Mouse (Mus musculus): Measurements from ENCODE around the gene Cdc42se1. TPM values are rescaled to one million over a fixed set of nuclear protein-coding genes. Genes with fewer than 3 reads are reported as not detected.
A peak's percentile ranks its signal among the peaks of the same experiment; 100 is the strongest.

Gene Cdc42se1
- polyA plus RNA-seq, 1 experiment from 2014 or later: 57.8 TPM

DNA sequence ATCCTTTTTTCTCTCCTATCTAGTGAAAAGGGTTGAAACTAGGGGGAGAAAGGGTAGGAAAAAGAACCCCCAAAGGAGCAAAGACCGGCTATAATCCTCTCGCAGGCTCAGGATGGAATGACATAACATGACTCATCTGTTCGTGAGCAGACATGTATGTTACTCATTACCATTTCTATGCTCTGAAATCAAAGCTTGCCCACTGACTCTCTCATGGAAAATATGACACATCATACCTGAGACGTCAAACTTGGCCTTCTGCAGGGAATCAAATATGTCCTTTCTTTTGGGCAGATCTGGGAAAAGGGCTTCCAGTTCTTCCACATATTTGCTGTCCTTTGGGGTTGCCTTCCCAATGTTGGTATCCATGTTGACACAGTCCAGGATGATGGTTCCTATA, 33.4 kb downstream of the Cdc42se1 start:
- Histone ChIP-seq H3K9ac (ENCODE audit: low read length) (no peak overlapping the region), H3K36me3 (ENCODE audit: control insufficient read depth, insufficient read depth) (peaks cover 49% of the 10 kb centered on the region), H3K27ac (ENCODE audit: low read length) (no peak overlapping the region), H3K4me3 (ENCODE audit: low read length) (no peak overlapping the region), H3K4me1 (ENCODE audit: control insufficient read depth, insufficient read depth, low read length) (no peaks in the 10 kb centered on the region), H3K4me2 (ENCODE audit: low read depth, low read length) (no peak overlapping the region), H3K27me3 (ENCODE audit: control insufficient read depth, insufficient read depth, low read length) (no peaks in the 10 kb centered on the region), H3K9me3 (replicated peaks; ENCODE audit: control insufficient read depth, low read length) (no peaks in the 10 kb centered on the region)
- ATAC-seq (replicated peaks; ENCODE audit: extremely low read depth, insufficient read depth, low FRiP score): no peak
- WGBS: 85% methylated on average over 4 of the region's 4 CpGs

DNA sequence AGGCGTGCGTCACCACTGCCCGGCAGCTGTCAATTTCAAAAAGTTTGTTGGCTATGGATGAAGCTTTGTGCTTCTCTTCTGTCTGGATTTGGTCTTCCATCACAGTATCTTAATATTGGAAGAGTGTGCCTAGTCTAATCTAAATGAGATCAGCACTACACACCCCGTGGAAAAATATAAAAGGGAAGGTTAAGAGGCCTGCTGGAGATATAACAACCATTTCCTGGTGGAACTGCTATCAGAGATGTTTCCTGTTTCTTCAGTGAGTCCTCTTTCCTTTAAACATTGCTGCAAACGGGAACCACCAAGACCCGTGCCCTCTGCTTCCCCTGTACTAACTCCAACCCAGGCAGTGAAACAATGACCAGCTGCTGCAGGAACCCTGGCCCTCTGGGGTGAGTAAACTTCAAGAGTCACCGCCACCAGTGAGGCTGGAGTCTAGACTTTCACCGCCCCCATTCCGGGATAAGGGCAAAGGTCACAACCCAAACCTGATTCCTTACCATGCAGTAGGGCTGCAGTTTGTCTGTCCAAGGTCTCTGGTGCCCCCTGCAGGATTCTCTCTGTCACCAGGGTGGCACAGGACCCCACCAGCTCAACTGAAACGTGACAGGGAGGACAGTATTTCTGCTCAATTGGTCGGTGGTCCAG, 34.7 kb downstream of the Cdc42se1 start:
- Histone ChIP-seq H3K9ac (ENCODE audit: low read length) (no peak overlapping the region), H3K4me3 (ENCODE audit: low read length) (no peak overlapping the region), H3K36me3 (ENCODE audit: control insufficient read depth, insufficient read depth) (peaks cover 44% of the 10 kb centered on the region), H3K27me3 (ENCODE audit: control insufficient read depth, insufficient read depth, low read length) (no peaks in the 10 kb centered on the region), H3K27ac (ENCODE audit: low read length) (no peak overlapping the region), H3K4me2 (ENCODE audit: low read depth, low read length) (no peak overlapping the region), H3K9me3 (replicated peaks; ENCODE audit: control insufficient read depth, low read length) (no peaks in the 10 kb centered on the region), H3K4me1 (ENCODE audit: control insufficient read depth, insufficient read depth, low read length) (no peaks in the 10 kb centered on the region)
- ATAC-seq (replicated peaks; ENCODE audit: extremely low read depth, insufficient read depth, low FRiP score): no peak; the same call in 1 of the 2 replicates
- WGBS: 48% methylated on average over 11 of the region's 11 CpGs

DNA sequence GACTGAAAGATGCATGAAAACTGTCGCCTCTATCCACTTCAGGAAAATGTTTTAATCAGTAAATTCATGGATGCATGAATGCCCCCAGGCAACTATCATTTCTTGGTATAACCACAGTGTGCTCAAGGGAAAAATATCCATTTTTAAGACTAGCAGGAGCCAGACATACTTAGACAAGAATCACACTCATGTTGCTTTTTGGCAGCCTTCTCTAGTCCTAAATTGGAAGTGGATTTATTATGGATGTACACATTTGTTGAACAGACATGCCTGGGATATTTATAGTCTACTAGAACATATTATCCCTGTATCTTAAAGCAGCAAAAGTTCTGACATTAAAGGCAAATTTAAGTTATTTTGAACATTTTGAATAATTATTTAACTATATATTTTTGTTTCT, 36.2 kb downstream of the Cdc42se1 start:
- H3K4me3 ChIP-seq (ENCODE audit: low read length): no peak overlapping the region
- no peak overlapping the region for H3K27ac ChIP-seq (ENCODE audit: low read length)
- peaks cover 30% of the 10 kb centered on the region for H3K36me3 ChIP-seq (ENCODE audit: control insufficient read depth, insufficient read depth)
- H3K9ac ChIP-seq (ENCODE audit: low read length): no peak overlapping the region
- H3K27me3 ChIP-seq (ENCODE audit: control insufficient read depth, insufficient read depth, low read length): no peaks in the 10 kb centered on the region
- ATAC-seq (replicated peaks; ENCODE audit: extremely low read depth, insufficient read depth, low FRiP score): no peak
- no peaks in the 10 kb centered on the region for H3K9me3 ChIP-seq (replicated peaks; ENCODE audit: control insufficient read depth, low read length)
- no peak overlapping the region for H3K4me2 ChIP-seq (ENCODE audit: low read depth, low read length)
- WGBS: 84% methylated on average over 1 of the region's 1 CpGs
- H3K4me1 ChIP-seq (ENCODE audit: control insufficient read depth, insufficient read depth, low read length): no peaks in the 10 kb centered on the region

DNA sequence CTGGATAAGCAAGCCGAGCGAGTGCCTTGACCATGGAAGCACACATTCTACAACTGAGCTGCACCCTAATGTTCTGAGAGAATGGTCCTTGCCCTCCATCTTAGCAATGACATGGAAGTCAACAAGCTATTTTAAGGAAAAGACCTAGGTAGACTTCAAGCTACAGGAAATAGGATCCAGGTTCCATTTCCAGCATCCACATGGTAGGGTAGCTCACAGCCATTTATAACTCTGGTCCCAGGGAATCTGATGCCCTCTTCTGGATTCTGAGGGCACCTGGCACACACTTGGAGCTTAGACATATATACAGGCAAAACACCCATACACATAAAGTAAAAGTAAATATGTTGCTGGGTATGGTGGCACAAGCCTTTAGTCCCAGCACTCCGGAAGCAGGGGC, 37.5 kb downstream of the Cdc42se1 start:
- no peaks in the 10 kb centered on the region; the same call in 1 of the 2 replicates for H3K4me1 ChIP-seq (ENCODE audit: control insufficient read depth, insufficient read depth, low read length)
- ATAC-seq (replicated peaks; ENCODE audit: extremely low read depth, insufficient read depth, low FRiP score): no peak
- no peak overlapping the region for H3K9ac ChIP-seq (ENCODE audit: low read length)
- 93% methylated on average over 3 of the region's 3 CpGs for WGBS
- H3K27ac ChIP-seq (ENCODE audit: low read length): no peak overlapping the region
- no peaks in the 10 kb centered on the region for H3K9me3 ChIP-seq (replicated peaks; ENCODE audit: control insufficient read depth, low read length)
- H3K4me2 ChIP-seq (ENCODE audit: low read depth, low read length): no peak overlapping the region
- peaks cover 27% of the 10 kb centered on the region for H3K36me3 ChIP-seq (ENCODE audit: control insufficient read depth, insufficient read depth)
- H3K4me3 ChIP-seq (ENCODE audit: low read length): no peak overlapping the region
- no peaks in the 10 kb centered on the region for H3K27me3 ChIP-seq (ENCODE audit: control insufficient read depth, insufficient read depth, low read length)

DNA sequence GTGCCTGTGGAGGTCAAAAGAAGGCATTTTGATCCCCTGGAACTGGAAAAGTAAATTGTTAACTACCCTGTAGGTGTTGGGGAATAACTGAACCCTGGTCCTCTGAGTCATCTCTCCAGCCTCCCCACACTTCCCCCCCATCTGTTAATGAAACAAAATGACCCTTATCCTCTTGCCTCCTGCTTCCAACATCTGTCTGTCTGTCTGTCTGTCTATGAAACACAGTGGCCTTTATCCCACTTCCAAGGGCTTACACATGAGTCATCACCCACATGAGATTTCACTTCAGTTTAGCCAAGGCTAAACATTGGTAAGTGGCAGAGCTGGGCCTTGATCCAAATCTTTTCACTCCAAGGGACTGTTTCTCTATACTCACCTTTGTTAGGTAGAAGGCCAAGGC, 39.3 kb downstream of the Cdc42se1 start:
- Histone ChIP-seq H3K4me2 (ENCODE audit: low read depth, low read length) (no peak overlapping the region), H3K36me3 (ENCODE audit: control insufficient read depth, insufficient read depth) (peaks cover 17% of the 10 kb centered on the region), H3K9ac (ENCODE audit: low read length) (no peak overlapping the region), H3K9me3 (replicated peaks; ENCODE audit: control insufficient read depth, low read length) (no peaks in the 10 kb centered on the region), H3K27ac (ENCODE audit: low read length) (no peak overlapping the region), H3K27me3 (ENCODE audit: control insufficient read depth, insufficient read depth, low read length) (no peaks in the 10 kb centered on the region), H3K4me3 (ENCODE audit: low read length) (no peak overlapping the region), H3K4me1 (ENCODE audit: control insufficient read depth, insufficient read depth, low read length) (no peaks in the 10 kb centered on the region; the same call in 1 of the 2 replicates)
- no peak for ATAC-seq (replicated peaks; ENCODE audit: extremely low read depth, insufficient read depth, low FRiP score)

DNA sequence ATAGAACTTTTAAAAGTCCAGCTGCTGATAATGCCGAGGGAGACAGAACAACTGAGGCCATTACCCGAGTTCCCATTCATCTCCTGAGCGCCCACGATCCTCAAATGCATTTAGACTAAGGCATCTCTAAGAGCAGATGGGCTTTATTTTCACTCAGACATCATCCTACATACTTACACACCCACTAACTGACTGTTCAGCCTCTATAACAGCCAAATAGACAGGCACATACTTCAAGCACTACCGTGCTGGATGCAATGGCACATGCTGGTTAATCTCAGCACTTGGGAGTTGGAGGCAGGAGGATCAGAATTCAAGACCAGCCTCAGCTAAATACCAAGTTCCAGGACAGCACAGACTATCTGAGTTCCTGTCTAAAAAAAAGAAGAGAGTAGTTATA, 41.3 kb downstream of the Cdc42se1 start:
- H3K27me3 ChIP-seq (ENCODE audit: control insufficient read depth, insufficient read depth, low read length): no peaks in the 10 kb centered on the region
- WGBS: 77% methylated on average over 5 of the region's 5 CpGs
- H3K9me3 ChIP-seq (replicated peaks; ENCODE audit: control insufficient read depth, low read length): no peaks in the 10 kb centered on the region
- H3K9ac ChIP-seq (ENCODE audit: low read length): no peak overlapping the region
- H3K27ac ChIP-seq (ENCODE audit: low read length): no peak overlapping the region
- peaks cover 13% of the 10 kb centered on the region for H3K36me3 ChIP-seq (ENCODE audit: control insufficient read depth, insufficient read depth)
- H3K4me2 ChIP-seq (ENCODE audit: low read depth, low read length): no peak overlapping the region
- no peak for ATAC-seq (replicated peaks; ENCODE audit: extremely low read depth, insufficient read depth, low FRiP score)
- H3K4me1 ChIP-seq (ENCODE audit: control insufficient read depth, insufficient read depth, low read length): peaks cover 8% of the 10 kb centered on the region
- H3K4me3 ChIP-seq (ENCODE audit: low read length): no peak overlapping the region

DNA sequence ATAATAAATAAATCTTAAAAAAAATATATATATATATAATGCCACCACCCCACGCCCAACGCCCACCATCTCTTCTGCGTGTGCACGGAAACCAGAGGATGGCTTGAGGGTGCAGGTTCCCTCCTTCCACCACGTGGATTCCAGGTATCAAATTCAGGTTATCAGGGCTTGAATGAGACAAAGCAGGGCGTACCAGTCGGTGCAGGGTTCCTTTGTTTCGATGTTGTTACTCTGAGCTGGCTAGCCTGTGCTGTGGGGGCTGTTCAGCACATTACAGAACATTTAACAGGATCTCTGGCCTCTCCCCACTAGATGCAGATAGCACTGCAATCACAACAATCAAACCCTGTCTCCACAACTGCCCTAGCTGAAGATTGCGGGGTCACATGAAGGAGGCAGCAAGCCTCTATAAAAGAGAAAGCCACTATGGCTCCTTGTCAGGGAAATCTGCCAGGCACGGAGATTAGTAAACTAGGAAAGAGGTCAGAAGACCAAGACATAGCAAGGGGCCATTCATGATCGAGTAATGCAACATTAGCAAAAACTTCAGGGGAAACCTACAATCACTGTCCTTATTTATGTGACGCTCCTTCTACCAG, 42.3 kb downstream of the Cdc42se1 start:
- Histone ChIP-seq H3K27ac (ENCODE audit: low read length) (no peak overlapping the region), H3K4me3 (ENCODE audit: low read length) (no peak overlapping the region), H3K36me3 (ENCODE audit: control insufficient read depth, insufficient read depth) (peaks cover 10% of the 10 kb centered on the region), H3K27me3 (ENCODE audit: control insufficient read depth, insufficient read depth, low read length) (no peaks in the 10 kb centered on the region), H3K4me2 (ENCODE audit: low read depth, low read length) (no peak overlapping the region), H3K9me3 (replicated peaks; ENCODE audit: control insufficient read depth, low read length) (no peaks in the 10 kb centered on the region), H3K9ac (ENCODE audit: low read length) (no peak overlapping the region), H3K4me1 (ENCODE audit: control insufficient read depth, insufficient read depth, low read length) (peaks cover 13% of the 10 kb centered on the region)
- WGBS: 81% methylated on average over 12 of the region's 12 CpGs
- ATAC-seq (replicated peaks; ENCODE audit: extremely low read depth, insufficient read depth, low FRiP score): no peak

DNA sequence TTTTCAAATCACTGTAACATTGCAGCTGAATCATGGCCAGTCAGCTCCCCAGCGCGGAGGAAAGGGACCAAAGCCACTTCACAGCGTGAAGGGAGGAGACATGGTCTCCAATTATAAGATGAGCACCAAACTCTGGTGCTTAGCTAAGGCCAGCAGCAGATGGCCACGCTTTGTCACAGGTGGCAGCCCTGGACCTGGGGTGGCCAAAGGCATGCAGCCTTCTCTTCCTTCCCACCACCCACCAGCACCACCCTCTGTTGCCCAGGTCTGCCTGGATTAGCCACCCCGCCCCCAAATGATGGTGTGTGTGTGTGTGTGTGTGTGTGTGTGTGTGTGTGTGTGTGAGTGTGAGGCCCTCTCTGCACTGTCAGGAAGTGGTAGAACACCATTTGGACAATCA, 44.9 kb downstream of the Cdc42se1 start:
- Histone ChIP-seq H3K27ac (ENCODE audit: low read length) (no peak overlapping the region; the same call in 1 of the 2 replicates), H3K4me1 (ENCODE audit: control insufficient read depth, insufficient read depth, low read length) (peaks cover 25% of the 10 kb centered on the region)

DNA sequence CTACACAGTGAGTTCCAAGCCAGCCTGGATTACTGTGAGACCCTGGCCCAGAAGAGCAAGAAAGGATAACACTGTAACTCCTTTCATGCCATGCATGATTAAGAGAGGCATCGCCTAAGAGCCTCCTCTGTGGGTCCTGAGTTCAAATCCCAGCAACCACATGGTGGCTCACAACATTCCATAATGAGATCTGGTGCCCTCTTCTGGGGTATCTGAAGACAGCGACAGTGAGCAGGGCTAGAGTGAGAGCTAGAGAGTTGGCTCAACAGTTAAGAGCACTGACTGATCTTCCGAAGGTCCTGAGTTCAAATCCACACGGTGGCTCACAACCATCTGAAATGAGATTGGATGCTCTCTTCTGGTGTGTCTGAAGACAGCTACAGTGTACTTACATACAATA, 45.9 kb downstream of the Cdc42se1 start:
- no peaks in the 10 kb centered on the region for H3K27me3 ChIP-seq (ENCODE audit: control insufficient read depth, insufficient read depth, low read length)
- 90% methylated on average over 4 of the region's 4 CpGs for WGBS

More for the DNA sequence above, 44.9 kb downstream of the Cdc42se1 start:
- no peaks in the 10 kb centered on the region for H3K9me3 ChIP-seq (replicated peaks; ENCODE audit: control insufficient read depth, low read length)
- no peaks in the 10 kb centered on the region for H3K36me3 ChIP-seq (ENCODE audit: control insufficient read depth, insufficient read depth)
- ATAC-seq (replicated peaks; ENCODE audit: extremely low read depth, insufficient read depth, low FRiP score): 0 out of 2 replicates have a peak, but pooled peaks have one; percentile 20
- no peak overlapping the region for H3K4me2 ChIP-seq (ENCODE audit: low read depth, low read length)
- no peak overlapping the region for H3K9ac ChIP-seq (ENCODE audit: low read length)
- no peak overlapping the region for H3K4me3 ChIP-seq (ENCODE audit: low read length)
- 87% methylated on average over 5 of the region's 5 CpGs for WGBS
- H3K27me3 ChIP-seq (ENCODE audit: control insufficient read depth, insufficient read depth, low read length): no peaks in the 10 kb centered on the region

More for the DNA sequence above, 45.9 kb downstream of the Cdc42se1 start:
- no peak for ATAC-seq (replicated peaks; ENCODE audit: extremely low read depth, insufficient read depth, low FRiP score)
- H3K9me3 ChIP-seq (replicated peaks; ENCODE audit: control insufficient read depth, low read length): no peaks in the 10 kb centered on the region
- peaks cover 25% of the 10 kb centered on the region for H3K4me1 ChIP-seq (ENCODE audit: control insufficient read depth, insufficient read depth, low read length)
- no peak overlapping the region for H3K4me3 ChIP-seq (ENCODE audit: low read length)
- no peak overlapping the region for H3K27ac ChIP-seq (ENCODE audit: low read length)
- H3K9ac ChIP-seq (ENCODE audit: low read length): no peak overlapping the region
- no peaks in the 10 kb centered on the region for H3K36me3 ChIP-seq (ENCODE audit: control insufficient read depth, insufficient read depth)
- H3K4me2 ChIP-seq (ENCODE audit: low read depth, low read length): no peak overlapping the region
